Mouse (Mus musculus): ENCODE results near the gene Pold2. TPM values are rescaled to one million over a fixed set of nuclear protein-coding genes. Genes with fewer than 3 reads are reported as not detected.

Gene Pold2
- polyA plus RNA-seq, 1 experiment from 2014 or later = 141 TPM

- Histone ChIP-seq H3K27ac (no peak overlapping the region), H3K4me1 (peaks cover 13% of the 10 kb centered on the region), H3K9ac (no peak overlapping the region), H3K27me3 (no peaks in the 10 kb centered on the region), H3K4me3 (replicated peaks) (no peak overlapping the region), H3K9me3 (replicated peaks) (no peaks in the 10 kb centered on the region), H3K36me3 (peaks cover 48% of the 10 kb centered on the region), H3K4me2 (no peak overlapping the region)
- 87% methylated on average over 7 of the region's 7 CpGs for WGBS
- no peak for ATAC-seq (replicated peaks; ENCODE audit: low FRiP score)
Observed at GRCm38 (mm10) chr11:5835057-5835456, 43.0 kb downstream of the Pold2 start.

DNA sequence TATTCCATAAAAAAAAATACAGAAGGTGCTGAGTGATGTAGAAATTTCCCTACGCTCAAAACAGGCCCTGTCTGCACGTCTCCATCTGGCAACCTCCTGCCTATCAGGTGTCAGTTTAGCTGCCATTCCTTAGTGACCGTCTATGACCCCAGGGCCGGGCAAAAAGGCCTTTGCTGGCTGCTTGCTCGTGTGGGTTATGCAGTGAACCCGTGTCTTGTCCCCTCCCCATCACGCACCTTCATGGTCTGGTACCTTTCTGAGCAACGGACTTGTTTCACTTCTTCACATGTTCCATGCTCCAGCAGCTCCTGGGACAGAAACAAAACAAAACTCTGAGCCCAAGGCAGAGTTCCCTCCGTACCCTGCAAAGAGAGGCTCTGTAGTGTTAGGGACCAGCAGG, 43.6 kb downstream of the Pold2 start:
- no peak overlapping the region for H3K4me2 ChIP-seq
- WGBS = 55% methylated on average over 9 of the region's 9 CpGs
- H3K4me3 ChIP-seq (replicated peaks) = no peak overlapping the region
- ATAC-seq (replicated peaks; ENCODE audit: low FRiP score) = no peak
- H3K27ac ChIP-seq = no peak overlapping the region
- H3K4me1 ChIP-seq = peaks cover 13% of the 10 kb centered on the region
- no peaks in the 10 kb centered on the region for H3K27me3 ChIP-seq
- H3K9ac ChIP-seq = no peak overlapping the region
- H3K9me3 ChIP-seq (replicated peaks) = no peaks in the 10 kb centered on the region
- H3K36me3 ChIP-seq = peaks cover 53% of the 10 kb centered on the region

DNA sequence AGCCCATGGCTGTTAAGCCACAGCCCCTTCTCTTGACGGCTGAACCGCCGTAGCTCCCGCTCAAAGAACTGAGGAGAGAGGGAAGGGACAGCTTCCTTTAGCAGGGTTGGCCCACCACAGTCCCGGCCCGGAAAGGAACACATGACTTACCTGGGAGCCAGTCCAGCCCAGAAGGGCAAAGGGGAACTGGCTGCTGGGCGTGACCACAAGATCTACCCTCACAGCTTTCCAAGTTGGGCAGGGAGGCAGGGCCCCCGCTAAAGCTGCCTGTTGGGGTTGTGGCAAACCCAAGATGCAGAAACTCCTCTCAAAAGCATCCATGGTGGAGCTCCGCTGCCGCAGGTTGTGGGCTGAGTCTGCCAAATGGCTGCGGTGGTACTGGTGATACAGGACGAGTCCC, 48.8 kb downstream of the Pold2 start:
- no peak for ATAC-seq (replicated peaks; ENCODE audit: low FRiP score)
- Histone ChIP-seq H3K27ac (no peak overlapping the region), H3K9me3 (replicated peaks) (no peaks in the 10 kb centered on the region), H3K9ac (no peak overlapping the region), H3K4me3 (replicated peaks) (no peak overlapping the region), H3K36me3 (peaks cover 63% of the 10 kb centered on the region), H3K4me2 (no peak overlapping the region), H3K27me3 (no peaks in the 10 kb centered on the region), H3K4me1 (no peaks in the 10 kb centered on the region)
- 91% methylated on average over 12 of the region's 12 CpGs for WGBS

DNA sequence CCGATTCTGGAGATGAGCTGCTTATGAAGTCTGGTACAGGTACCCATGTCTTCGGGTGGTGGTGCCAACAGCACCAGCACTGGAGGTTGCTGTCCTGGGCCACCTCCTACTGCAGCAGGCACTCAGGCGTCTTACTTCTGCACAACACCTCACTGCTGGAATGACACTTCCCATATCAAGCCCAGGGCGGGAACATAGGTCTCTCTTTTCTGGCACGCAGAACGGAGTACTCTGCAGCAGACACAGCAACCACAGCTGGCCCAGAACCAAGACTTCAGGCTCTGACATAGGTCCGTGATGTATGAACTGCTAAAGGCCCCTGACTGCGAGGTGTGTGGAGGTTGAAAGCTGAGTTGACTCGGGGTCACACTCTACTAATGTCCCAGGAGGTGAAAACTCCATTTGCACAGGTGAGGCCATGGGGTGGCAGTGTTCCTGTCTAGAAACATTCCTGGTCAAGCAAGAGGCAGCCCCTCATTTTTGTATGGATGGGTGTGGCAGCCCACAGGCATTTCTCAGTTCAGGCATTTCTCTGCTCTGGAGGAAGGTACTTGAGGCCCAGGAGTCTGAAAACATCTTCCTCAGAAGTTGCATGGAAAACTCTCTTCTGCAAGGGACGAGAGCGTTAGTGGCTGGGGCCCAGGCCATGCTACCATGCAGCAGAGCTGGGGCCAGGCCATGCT, 49.4 kb downstream of the Pold2 start:
- Histone ChIP-seq H3K9me3 (replicated peaks) (no peaks in the 10 kb centered on the region), H3K9ac (no peak overlapping the region), H3K4me2 (no peak overlapping the region), H3K4me3 (replicated peaks) (no peak overlapping the region), H3K36me3 (peaks cover 56% of the 10 kb centered on the region), H3K27me3 (no peaks in the 10 kb centered on the region), H3K27ac (no peak overlapping the region), H3K4me1 (no peaks in the 10 kb centered on the region)
- WGBS = 87% methylated on average over 11 of the region's 11 CpGs
- no peak for ATAC-seq (replicated peaks; ENCODE audit: low FRiP score)

DNA sequence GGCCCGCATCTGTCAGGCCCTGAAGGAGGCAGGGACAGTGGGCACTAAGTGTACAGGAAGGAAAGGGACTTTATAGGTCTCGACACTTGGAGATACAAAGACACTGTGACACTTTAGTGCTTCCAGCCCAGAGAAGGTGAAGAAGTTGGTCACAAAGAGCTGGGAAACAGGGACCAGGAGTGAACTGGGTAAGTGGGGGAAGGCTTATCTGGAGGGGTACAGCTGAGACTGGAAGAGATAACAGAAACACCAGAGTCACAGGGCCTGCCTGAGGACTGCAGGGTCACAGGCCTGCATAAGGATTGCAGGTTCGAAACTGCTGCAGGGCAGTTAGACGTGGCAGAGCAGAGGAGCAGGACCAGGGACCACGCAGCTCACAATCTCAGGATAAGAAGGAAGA, 50.2 kb downstream of the Pold2 start:
- ATAC-seq (replicated peaks; ENCODE audit: low FRiP score) = no peak
- 91% methylated on average over 5 of the region's 5 CpGs for WGBS
- Histone ChIP-seq H3K27ac (no peak overlapping the region), H3K4me3 (replicated peaks) (no peak overlapping the region), H3K9me3 (replicated peaks) (no peaks in the 10 kb centered on the region), H3K9ac (no peak overlapping the region), H3K27me3 (no peaks in the 10 kb centered on the region), H3K36me3 (peaks cover 52% of the 10 kb centered on the region), H3K4me2 (no peak overlapping the region), H3K4me1 (no peaks in the 10 kb centered on the region)

DNA sequence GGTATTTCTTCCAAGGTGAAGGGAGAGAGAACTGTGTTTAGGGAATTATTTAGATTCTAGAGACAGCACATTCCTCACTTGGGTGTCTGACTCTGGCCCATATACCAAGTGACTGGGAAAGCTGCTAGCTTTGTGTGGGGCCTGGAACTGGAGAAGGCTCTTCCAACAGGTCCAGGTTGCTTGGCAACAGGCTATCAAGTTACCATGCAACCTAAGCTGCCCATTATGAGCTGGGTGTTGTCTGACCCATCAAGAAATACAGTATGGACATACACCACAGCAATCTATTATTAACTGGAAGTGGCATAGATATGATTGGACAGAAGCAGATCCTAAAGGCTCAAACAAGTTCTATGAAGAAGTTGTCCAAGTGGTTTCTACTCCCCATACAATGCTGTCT, 52.7 kb downstream of the Pold2 start:
- Histone ChIP-seq H3K4me2 (no peak overlapping the region), H3K4me3 (replicated peaks) (no peak overlapping the region), H3K36me3 (peaks cover 27% of the 10 kb centered on the region), H3K27ac (no peak overlapping the region), H3K9me3 (replicated peaks) (no peaks in the 10 kb centered on the region), H3K9ac (no peak overlapping the region), H3K27me3 (no peaks in the 10 kb centered on the region), H3K4me1 (no peaks in the 10 kb centered on the region)
- ATAC-seq (replicated peaks; ENCODE audit: low FRiP score) = no peak

Other genes with a start within 250 kb of the Pold2 start
- gene Mrps24, start 162.6 kb downstream of the Pold2 start, polyA plus RNA-seq (2015; fragmentation: Nextera tagmentation; extraction: Ambion mirVana) = 192 and 202 TPM in 2 replicates
- 22.3 and 23.3 TPM in 2 replicates for gene Urgcp, start 115.9 kb downstream of the Pold2 start, polyA plus RNA-seq (2015; fragmentation: Nextera tagmentation; extraction: Ambion mirVana)
- 112 and 116 TPM in 2 replicates for gene Dbnl, start 89.8 kb downstream of the Pold2 start, polyA plus RNA-seq (2015; fragmentation: Nextera tagmentation; extraction: Ambion mirVana)
- gene Pgam2, start 74.6 kb downstream of the Pold2 start, polyA plus RNA-seq (2015; fragmentation: Nextera tagmentation; extraction: Ambion mirVana) = 22.7 and 37.9 TPM in 2 replicates
- gene Polm, start 40.3 kb downstream of the Pold2 start, polyA plus RNA-seq (2015; fragmentation: Nextera tagmentation; extraction: Ambion mirVana) = 9.2 and 9.9 TPM in 2 replicates
- gene Aebp1, start 16.3 kb downstream of the Pold2 start, polyA plus RNA-seq (2015; fragmentation: Nextera tagmentation; extraction: Ambion mirVana) = 39.0 and 52.1 TPM in 2 replicates
- gene Myl7, start 20.5 kb upstream of the Pold2 start, polyA plus RNA-seq (2015; fragmentation: Nextera tagmentation; extraction: Ambion mirVana) = 3.9 and 5.8 TPM in 2 replicates
- 1.3 and 2.0 TPM in 2 replicates for gene Gck, start 71.8 kb upstream of the Pold2 start, polyA plus RNA-seq (2015; fragmentation: Nextera tagmentation; extraction: Ambion mirVana)
- gene Ykt6, start 77.4 kb upstream of the Pold2 start, polyA plus RNA-seq (2015; fragmentation: Nextera tagmentation; extraction: Ambion mirVana) = 52.9 and 57.3 TPM in 2 replicates
- 4.3 and 4.5 TPM in 2 replicates for gene Camk2b, start 188.1 kb upstream of the Pold2 start, polyA plus RNA-seq (2015; fragmentation: Nextera tagmentation; extraction: Ambion mirVana)